Mouse (Mus musculus): Measurements from ENCODE around the gene Acadvl.

GRCm38 (mm10) chr11:70029130-70029801 lies 14.1 kb upstream of the Acadvl start:
- TF ChIP-seq CTCF (IDR thresholded peaks at IDR 0.05; ENCODE audit: low read depth) (no peak), EP300 (IDR thresholded peaks at IDR 0.05; ENCODE audit: low read depth) (no peak)
